Comparison of ENCODE assay signal across 9 mouse cellular contexts in genomic region chr11:117870688-117871365, GRCm38 (mm10). TPM values are rescaled to one million over a fixed set of nuclear protein-coding genes. Genes with fewer than 3 reads are reported as not detected.
DNase-seq lines count a peak whose midpoint lies in the region; ATAC-seq and TF ChIP-seq lines count a peak whose summit lies in the region.
"Had no signal": no experiment of that assay in that cellular context is flagged by ENCODE, and none has a peak within 500 bp of the region (broad histone marks: within the 10 kb centered on the region; RNA-seq: fewer than 3 reads in every experiment).

No protein-coding gene starts in this region.

- TF ChIP-seq CTCF in lung, adult 2 months (IDR thresholded peaks at IDR 0.05; ENCODE audit: insufficient read depth, low read length), result peak; percentile 97

- peaks cover 26% of the 10 kb centered on the region for H3K4me1 ChIP-seq in embryonic facial prominence, embryonic 13.5 days
- H3K4me1 ChIP-seq in heart, embryonic 10.5 days, result peaks cover 47% of the 10 kb centered on the region
- peaks cover 6% of the 10 kb centered on the region for H3K4me1 ChIP-seq in lung, adult 2 months (ENCODE audit: control insufficient read depth, insufficient read depth, low read length)

- DNase-seq in CD8-positive naive resting alpha-beta T cell, adult 2 months (ENCODE audit: low read depth in 2 of 2, low spot score in 2 of 2), result peak; percentile 77 to 83
- DNase-seq in adrenal gland, postnatal 36 days, result peak; percentile 70 to 75
- peak; percentile 85 for DNase-seq in heart, embryonic 10.5 days (ENCODE audit: low spot score)
- peak; percentile 77 to 84 for DNase-seq in kidney, postnatal 4 days
- peak; percentile 61 for DNase-seq in lung, adult 2 months
- DNase-seq in retina, adult 2 months (ENCODE audit: low read depth, low spot score), result peak; percentile 64
- DNase-seq in thymus, postnatal 14 days, result peak; percentile 86

- no peak for ATAC-seq in embryonic facial prominence, embryonic 13.5 days (ENCODE audit: insufficient number of reproducible peaks, insufficient read depth, low FRiP score, low TSS enrichment, low read depth)

- no peak overlapping the region for H3K4me3 ChIP-seq in embryonic facial prominence, embryonic 13.5 days
- H3K4me3 ChIP-seq in heart, embryonic 10.5 days, result no peak overlapping the region
- no peak overlapping the region for H3K4me3 ChIP-seq in lung, adult 2 months (replicated peaks; ENCODE audit: extremely low read depth, low read depth, low read length)
- H3K4me3 ChIP-seq: heart, embryonic 15.5 days had no signal

- no peak overlapping the region for H3K27ac ChIP-seq in embryonic facial prominence, embryonic 13.5 days
- no peak overlapping the region for H3K27ac ChIP-seq in heart, embryonic 10.5 days
- H3K27ac ChIP-seq: heart, embryonic 15.5 days had no signal

- no peaks in the 10 kb centered on the region for H3K9me3 ChIP-seq in embryonic facial prominence, embryonic 13.5 days
- H3K9me3 ChIP-seq in heart, embryonic 10.5 days, result no peaks in the 10 kb centered on the region
- H3K9me3 ChIP-seq: heart, embryonic 15.5 days had no signal

- 33% methylated on average over 12 of the region's 12 CpGs for WGBS in embryonic facial prominence, embryonic 13.5 days
- WGBS in heart, embryonic 10.5 days, result 41% methylated on average over 12 of the region's 12 CpGs
- 37% methylated on average over 12 of the region's 12 CpGs for WGBS in lung, adult 2 months

- no peaks in the 10 kb centered on the region for H3K36me3 ChIP-seq in embryonic facial prominence, embryonic 13.5 days
- H3K36me3 ChIP-seq in heart, embryonic 10.5 days, result 0 out of 2 replicates have a peak, but pooled peaks cover 3% of the 10 kb centered on the region
- H3K36me3 ChIP-seq: heart, embryonic 15.5 days had no signal

- peak overlapping the region; percentile 27 for H3K4me2 ChIP-seq in embryonic facial prominence, embryonic 13.5 days
- H3K4me2 ChIP-seq: heart, embryonic 15.5 days had no signal

- no peaks in the 10 kb centered on the region; the same call in 1 of the 2 replicates for H3K27me3 ChIP-seq in embryonic facial prominence, embryonic 13.5 days
- peaks cover 39% of the 10 kb centered on the region; the same call in 1 of the 2 replicates for H3K27me3 ChIP-seq in heart, embryonic 10.5 days (ENCODE audit: insufficient read depth, poor library complexity, severe bottlenecking)
- H3K27me3 ChIP-seq: heart, embryonic 15.5 days had no signal

- no peak for TF ChIP-seq POLR2A in lung, adult 2 months (IDR thresholded peaks at IDR 0.05; ENCODE audit: borderline replicate concordance, extremely low read depth, low read depth, low read length)

- H3K9ac ChIP-seq in embryonic facial prominence, embryonic 13.5 days, result 0 out of 2 replicates have a peak overlapping the region, but pooled peaks have one; percentile 40
- H3K9ac ChIP-seq: heart, embryonic 15.5 days had no signal

RNA-seq across cellular contexts. Expression of gene Tha1, which starts 2.5 kb away (rescaled TPM):
- 10 to 100 TPM; 10.3 to 13.3 TPM for total RNA-seq in adrenal gland, postnatal 36 days (2021)
- polyA plus RNA-seq in embryonic facial prominence, embryonic 13.5 days (2015; fragmentation: Nextera tagmentation; extraction: Ambion mirVana), result 2.7 and 2.9 TPM in 2 replicates
- polyA plus RNA-seq in heart, embryonic 10.5 days (2016; fragmentation: Nextera tagmentation; extraction: Ambion mirVana), result 4.0 and 4.3 TPM in 2 replicates
- polyA plus RNA-seq in lung, adult 2 months (2012; rRNA removed), result 11.7 and 15.5 TPM in 2 replicates

RNA-seq across cellular contexts. Expression of gene Tmem235, which starts 10.3 kb away (rescaled TPM):
- not detected for total RNA-seq in adrenal gland, postnatal 36 days (2021)
- polyA plus RNA-seq in embryonic facial prominence, embryonic 13.5 days (2015; fragmentation: Nextera tagmentation; extraction: Ambion mirVana), result not detected in 2 replicates
- not detected in 2 replicates for polyA plus RNA-seq in heart, embryonic 10.5 days (2016; fragmentation: Nextera tagmentation; extraction: Ambion mirVana)
- polyA plus RNA-seq in lung, adult 2 months (2012; rRNA removed), result not detected in 2 replicates
- polyA plus RNA-seq: heart, embryonic 15.5 days had no signal

RNA-seq across cellular contexts. Expression of gene Birc5, which starts 21.8 kb away (rescaled TPM):
- total RNA-seq in adrenal gland, postnatal 36 days (2021), result 1 to 10 TPM; 5.0 to 5.4 TPM
- 326 and 344 TPM in 2 replicates for polyA plus RNA-seq in embryonic facial prominence, embryonic 13.5 days (2015; fragmentation: Nextera tagmentation; extraction: Ambion mirVana)
- 275 and 334 TPM in 2 replicates for polyA plus RNA-seq in heart, embryonic 10.5 days (2016; fragmentation: Nextera tagmentation; extraction: Ambion mirVana)
- 1.4 and 2.5 TPM in 2 replicates for polyA plus RNA-seq in lung, adult 2 months (2012; rRNA removed)

RNA-seq across cellular contexts. Expression of gene Tk1, which starts 44.9 kb away (rescaled TPM):
- 1 to 10 TPM; 7.9 to 8.8 TPM for total RNA-seq in adrenal gland, postnatal 36 days (2021)
- polyA plus RNA-seq in embryonic facial prominence, embryonic 13.5 days (2015; fragmentation: Nextera tagmentation; extraction: Ambion mirVana), result 143 and 150 TPM in 2 replicates
- 124 and 134 TPM in 2 replicates for polyA plus RNA-seq in heart, embryonic 10.5 days (2016; fragmentation: Nextera tagmentation; extraction: Ambion mirVana)
- 7.3 and 11.5 TPM in 2 replicates for polyA plus RNA-seq in lung, adult 2 months (2012; rRNA removed)

RNA-seq across cellular contexts. Expression of gene Afmid, which starts 45.1 kb away (rescaled TPM):
- 1 to 10 TPM; 6.5 to 8.6 TPM for total RNA-seq in adrenal gland, postnatal 36 days (2021)
- 4.2 and 5.1 TPM in 2 replicates for polyA plus RNA-seq in embryonic facial prominence, embryonic 13.5 days (2015; fragmentation: Nextera tagmentation; extraction: Ambion mirVana)
- polyA plus RNA-seq in heart, embryonic 10.5 days (2016; fragmentation: Nextera tagmentation; extraction: Ambion mirVana), result 8.8 and 13.5 TPM in 2 replicates
- polyA plus RNA-seq in lung, adult 2 months (2012; rRNA removed), result 4.3 and 6.0 TPM in 2 replicates

Comparison
In these comparisons a context has a peak if more than half of its experiments do, and no peak if none do; other contexts are left out.
1. RNA of gene Birc5, which starts 21.8 kb away (polyA plus RNA-seq): 326 to 344 TPM in embryonic facial prominence, embryonic 13.5 days and 275 to 334 TPM in heart, embryonic 10.5 days; 1.4 to 2.5 TPM in lung, adult 2 months; every median in the first group is over 10 times any median in the second.
2. Peak in every context shown above with its lines, with median percentiles within 50 percentile points of each other: DNase-seq.